Mouse (Mus musculus): ENCODE results near the gene Tmem9b. TPM values are rescaled to one million over a fixed set of nuclear protein-coding genes. Genes with fewer than 3 reads are reported as not detected.

Gene Tmem9b
- polyA plus RNA-seq, 1 experiment from 2014 or later = 65.2 TPM

- WGBS = 56% methylated on average over 4 of the region's 4 CpGs
Measured at GRCm38 (mm10) chr7:109702721-109703120, 50.0 kb downstream of the Tmem9b start.

GRCm38 (mm10) chr7:109700213-109700612 lies 52.5 kb downstream of the Tmem9b start:
- H3K4me2 ChIP-seq (replicated peaks) = no peak overlapping the region
- no peaks in the 10 kb centered on the region for H3K27me3 ChIP-seq (replicated peaks)
- H3K4me3 ChIP-seq (replicated peaks) = no peak overlapping the region
- no peak overlapping the region for H3K27ac ChIP-seq
- no peaks in the 10 kb centered on the region for H3K9me3 ChIP-seq
- no peaks in the 10 kb centered on the region for H3K36me3 ChIP-seq
- H3K9ac ChIP-seq = no peak overlapping the region
- ATAC-seq = no peak
- H3K4me1 ChIP-seq (replicated peaks) = peaks cover 3% of the 10 kb centered on the region; the same call in 1 of the 2 replicates

More at GRCm38 (mm10) chr7:109702721-109703120, 50.0 kb downstream of the Tmem9b start:
- peak overlapping the region; percentile 81 for H3K4me2 ChIP-seq (replicated peaks)
- H3K27ac ChIP-seq = no peak overlapping the region
- no peaks in the 10 kb centered on the region for H3K36me3 ChIP-seq
- ATAC-seq = no peak
- peaks cover 3% of the 10 kb centered on the region; the same call in 1 of the 2 replicates for H3K4me1 ChIP-seq (replicated peaks)
- H3K4me3 ChIP-seq (replicated peaks) = no peak overlapping the region
- H3K9ac ChIP-seq = no peak overlapping the region
- no peaks in the 10 kb centered on the region for H3K27me3 ChIP-seq (replicated peaks)
- H3K9me3 ChIP-seq = no peaks in the 10 kb centered on the region

- no peak overlapping the region for H3K27ac ChIP-seq
- 88% methylated on average over 10 of the region's 10 CpGs for WGBS
- no peaks in the 10 kb centered on the region for H3K27me3 ChIP-seq (replicated peaks)
- no peak overlapping the region for H3K4me3 ChIP-seq (replicated peaks)
- no peak overlapping the region for H3K4me2 ChIP-seq (replicated peaks)
- no peak overlapping the region for H3K9ac ChIP-seq
- no peaks in the 10 kb centered on the region for H3K36me3 ChIP-seq
- H3K4me1 ChIP-seq (replicated peaks) = 0 out of 2 replicates have a peak, but pooled peaks cover 4% of the 10 kb centered on the region
- H3K9me3 ChIP-seq = no peaks in the 10 kb centered on the region
- no peak for ATAC-seq
Measured at GRCm38 (mm10) chr7:109695339-109695726, 57.3 kb downstream of the Tmem9b start.

GRCm38 (mm10) chr7:109694576-109695338 lies 57.9 kb downstream of the Tmem9b start:
- no peaks in the 10 kb centered on the region for H3K36me3 ChIP-seq
- H3K27ac ChIP-seq = no peak overlapping the region
- no peaks in the 10 kb centered on the region for H3K27me3 ChIP-seq (replicated peaks)
- H3K4me2 ChIP-seq (replicated peaks) = no peak overlapping the region
- H3K9me3 ChIP-seq = no peaks in the 10 kb centered on the region
- 0 out of 2 replicates have a peak, but pooled peaks cover 4% of the 10 kb centered on the region for H3K4me1 ChIP-seq (replicated peaks)
- WGBS = 88% methylated on average over 13 of the region's 13 CpGs
- H3K9ac ChIP-seq = no peak overlapping the region
- ATAC-seq = no peak
- H3K4me3 ChIP-seq (replicated peaks) = no peak overlapping the region

- H3K27me3 ChIP-seq (replicated peaks) = no peaks in the 10 kb centered on the region
- WGBS = 65% methylated on average over 5 of the region's 5 CpGs
- ATAC-seq = no peak; the same call in 1 of the 2 replicates
- H3K9me3 ChIP-seq = no peaks in the 10 kb centered on the region
- H3K4me3 ChIP-seq (replicated peaks) = no peak overlapping the region
- H3K9ac ChIP-seq = no peak overlapping the region
- 0 out of 2 replicates have a peak, but pooled peaks cover 4% of the 10 kb centered on the region for H3K4me1 ChIP-seq (replicated peaks)
- no peak overlapping the region for H3K4me2 ChIP-seq (replicated peaks)
- H3K36me3 ChIP-seq = no peaks in the 10 kb centered on the region
- H3K27ac ChIP-seq = 0 out of 2 replicates have a peak overlapping the region, but pooled peaks have one; percentile 27
Measured at GRCm38 (mm10) chr7:109690961-109691360, 61.7 kb downstream of the Tmem9b start.

GRCm38 (mm10) chr7:109690101-109690500 lies 62.6 kb downstream of the Tmem9b start:
- 0 out of 2 replicates have a peak, but pooled peaks cover 4% of the 10 kb centered on the region for H3K4me1 ChIP-seq (replicated peaks)
- no peaks in the 10 kb centered on the region for H3K9me3 ChIP-seq
- H3K36me3 ChIP-seq = no peaks in the 10 kb centered on the region
- no peak for ATAC-seq
- H3K4me2 ChIP-seq (replicated peaks) = no peak overlapping the region
- H3K27me3 ChIP-seq (replicated peaks) = no peaks in the 10 kb centered on the region
- H3K9ac ChIP-seq = no peak overlapping the region
- no peak overlapping the region for H3K27ac ChIP-seq
- WGBS = 90% methylated on average over 3 of the region's 3 CpGs
- no peak overlapping the region for H3K4me3 ChIP-seq (replicated peaks)

GRCm38 (mm10) chr7:109686585-109687128 lies 66.0 kb downstream of the Tmem9b start:
- no peaks in the 10 kb centered on the region for H3K36me3 ChIP-seq
- H3K27ac ChIP-seq = no peak overlapping the region
- no peaks in the 10 kb centered on the region for H3K9me3 ChIP-seq
- H3K4me2 ChIP-seq (replicated peaks) = no peak overlapping the region
- H3K4me3 ChIP-seq (replicated peaks) = no peak overlapping the region
- 44% methylated on average over 9 of the region's 9 CpGs for WGBS
- no peak overlapping the region for H3K9ac ChIP-seq
- ATAC-seq = no peak
- 0 out of 2 replicates have a peak, but pooled peaks cover 4% of the 10 kb centered on the region for H3K4me1 ChIP-seq (replicated peaks)
- H3K27me3 ChIP-seq (replicated peaks) = no peaks in the 10 kb centered on the region

Other genes starting within 250 kb of the Tmem9b start
- 0.01 TPM in 2 replicates for gene Trim66, start 244.7 kb downstream of the Tmem9b start, polyA plus RNA-seq (2015; fragmentation: Nextera tagmentation; extraction: Ambion mirVana)
- 138 and 145 TPM in 2 replicates for gene Rpl27a, start 233.7 kb downstream of the Tmem9b start, polyA plus RNA-seq (2015; fragmentation: Nextera tagmentation; extraction: Ambion mirVana)
- gene St5, start 49.3 kb downstream of the Tmem9b start, polyA plus RNA-seq (2015; fragmentation: Nextera tagmentation; extraction: Ambion mirVana) = 61.3 and 64.4 TPM in 2 replicates
- 38.1 and 38.6 TPM in 2 replicates for gene Akip1, start 49.2 kb downstream of the Tmem9b start, polyA plus RNA-seq (2015; fragmentation: Nextera tagmentation; extraction: Ambion mirVana)
- 0.14 and 0.16 TPM in 2 replicates for gene BC051019, start 29.0 kb downstream of the Tmem9b start, polyA plus RNA-seq (2015; fragmentation: Nextera tagmentation; extraction: Ambion mirVana)
- not detected in 2 replicates for gene Ascl3, start 21.1 kb downstream of the Tmem9b start, polyA plus RNA-seq (2015; fragmentation: Nextera tagmentation; extraction: Ambion mirVana)
- 0.33 and 0.36 TPM in 2 replicates for gene Nrip3, start 29.1 kb upstream of the Tmem9b start, polyA plus RNA-seq (2015; fragmentation: Nextera tagmentation; extraction: Ambion mirVana)
- 1.6 and 1.7 TPM in 2 replicates for gene Scube2, start 112.8 kb upstream of the Tmem9b start, polyA plus RNA-seq (2015; fragmentation: Nextera tagmentation; extraction: Ambion mirVana)
- 24.9 and 25.7 TPM in 2 replicates for gene Dennd5a, start 207.6 kb upstream of the Tmem9b start, polyA plus RNA-seq (2015; fragmentation: Nextera tagmentation; extraction: Ambion mirVana)
- 74.6 and 81.9 TPM in 2 replicates for gene Tmem41b, start 234.1 kb upstream of the Tmem9b start, polyA plus RNA-seq (2015; fragmentation: Nextera tagmentation; extraction: Ambion mirVana)

All from intestine, embryonic 15.5 days (tissue).